Mouse (Mus musculus): ENCODE data around the gene Ugt1a7c. TPM values are rescaled to one million over a fixed set of nuclear protein-coding genes. Genes with fewer than 3 reads are reported as not detected.

Ugt1a7c gene
- total and polyA plus RNA-seq, 3 experiments, result 2.2 to 15.3 (median 11.1) TPM

- peaks cover 78% of the 10 kb centered on the region for H3K9me3 ChIP-seq (replicated peaks; ENCODE audit: low read length)
- no peak for DNase-seq (ENCODE audit: extremely low read depth)
- no peak overlapping the region for H3K4me2 ChIP-seq (ENCODE audit: insufficient read depth, low read depth, poor library complexity, severe bottlenecking)
- peaks cover 13% of the 10 kb centered on the region for H3K27me3 ChIP-seq (replicated peaks)
- H3K9ac ChIP-seq (ENCODE audit: insufficient read depth, low read depth), result no peak overlapping the region
- dilution Hi-C loops (cut with MboI; ENCODE audit: extremely low pct_ligation_motif_present, extremely low pct_unique_long_range_greater_than_20kb, low sequenced_read_pairs), result no loop called here
- in situ Hi-C loops (cut with MboI; ENCODE audit: low pct_ligation_motif_present, low pct_unique_long_range_greater_than_20kb, low sequenced_read_pairs), result no loop called here
- no peaks in the 10 kb centered on the region for H3K4me1 ChIP-seq (ENCODE audit: control insufficient read depth in 1 of 2, insufficient read depth in 2 of 2)
- H3K27ac ChIP-seq (ENCODE audit: insufficient read depth, low read depth), result no peak overlapping the region
- no peaks in the 10 kb centered on the region for H3K36me3 ChIP-seq (replicated peaks in 1 of 2; ENCODE audit: control insufficient read depth in 1 of 2, insufficient read depth in 1 of 2, low read length in 1 of 2)
- H3K79me2 ChIP-seq (replicated peaks; ENCODE audit: control insufficient read depth, extremely low read depth, insufficient read depth, poor library complexity, severe bottlenecking), result no peaks in the 10 kb centered on the region
- TF ChIP-seq ELF1 (IDR thresholded peaks at IDR 0.05; ENCODE audit: low read depth, low read length) (no peak), TCF12 (IDR thresholded peaks at IDR 0.05; ENCODE audit: low read depth, low read length) (no peak), ZKSCAN1 (IDR thresholded peaks at IDR 0.05; ENCODE audit: borderline replicate concordance, low read depth, low read length) (no peak), USF2 (conservative IDR thresholded peaks at IDR 0.05; ENCODE audit: low read depth, low read length) (no peak), ZNF384 (IDR thresholded peaks at IDR 0.05; ENCODE audit: low read depth, low read length) (no peak), JUN (IDR thresholded peaks at IDR 0.05; ENCODE audit: insufficient read depth, low read depth, low read length) (no peak), ZMIZ1 (IDR thresholded peaks at IDR 0.05; ENCODE audit: low read depth, low read length) (no peak), CHD1 (IDR thresholded peaks at IDR 0.05; ENCODE audit: low read depth, low read length) (no peak), PAX5 (IDR thresholded peaks at IDR 0.05; ENCODE audit: low read length) (no peak), CTCF (conservative IDR thresholded peaks at IDR 0.05 in 1 of 2, IDR thresholded peaks at IDR 0.05 in 1 of 2; ENCODE audit: low read depth in 2 of 2, low read length in 2 of 2) (no peak), MEF2A (IDR thresholded peaks at IDR 0.05; ENCODE audit: borderline replicate concordance, low read depth, low read length) (no peak), ETS1 (conservative IDR thresholded peaks at IDR 0.05; ENCODE audit: low read depth, low read length) (no peak), NRF1 (IDR thresholded peaks at IDR 0.05; ENCODE audit: low read depth, low read length) (no peak)
- no peak overlapping the region for H3K4me3 ChIP-seq (replicated peaks in 1 of 3; ENCODE audit: low read depth in 2 of 3, low read length in 2 of 3, poor library complexity in 1 of 3)
These were observed 158.2 kb downstream of the Ugt1a7c start for GRCm38 (mm10) chr1:88253106-88253505.

- dilution Hi-C loops (cut with MboI; ENCODE audit: extremely low pct_ligation_motif_present, extremely low pct_unique_long_range_greater_than_20kb, low sequenced_read_pairs), result no loop called here
- Histone ChIP-seq H3K4me3 (replicated peaks in 1 of 3; ENCODE audit: low read depth in 2 of 3, low read length in 2 of 3, poor library complexity in 1 of 3) (no peak overlapping the region), H3K79me2 (replicated peaks; ENCODE audit: control insufficient read depth, extremely low read depth, insufficient read depth, poor library complexity, severe bottlenecking) (no peaks in the 10 kb centered on the region), H3K4me1 (ENCODE audit: control insufficient read depth in 1 of 2, insufficient read depth in 2 of 2) (no peaks in the 10 kb centered on the region), H3K9ac (ENCODE audit: insufficient read depth, low read depth) (no peak overlapping the region), H3K36me3 (replicated peaks in 1 of 2; ENCODE audit: control insufficient read depth in 1 of 2, insufficient read depth in 1 of 2, low read length in 1 of 2) (no peaks in the 10 kb centered on the region), H3K27ac (ENCODE audit: insufficient read depth, low read depth) (no peak overlapping the region), H3K9me3 (replicated peaks; ENCODE audit: low read length) (peaks cover 78% of the 10 kb centered on the region), H3K27me3 (replicated peaks) (peaks cover 13% of the 10 kb centered on the region), H3K4me2 (ENCODE audit: insufficient read depth, low read depth, poor library complexity, severe bottlenecking) (no peak overlapping the region)
- no peak for DNase-seq (ENCODE audit: extremely low read depth)
- in situ Hi-C loops (cut with MboI; ENCODE audit: low pct_ligation_motif_present, low pct_unique_long_range_greater_than_20kb, low sequenced_read_pairs), result no loop called here
- TF ChIP-seq SMC3 (IDR thresholded peaks at IDR 0.05; ENCODE audit: low read depth, low read length), result no peak
- TF ChIP-seq GABPA (IDR thresholded peaks at IDR 0.05; ENCODE audit: insufficient replicate concordance, low read depth, low read length), result no peak
- TF ChIP-seq MAFK (IDR thresholded peaks at IDR 0.05; ENCODE audit: insufficient replicate concordance, low read length), result no peak
- TF ChIP-seq MEF2A (IDR thresholded peaks at IDR 0.05; ENCODE audit: borderline replicate concordance, low read depth, low read length), result no peak
- no peak for TF ChIP-seq ELF1 (IDR thresholded peaks at IDR 0.05; ENCODE audit: low read depth, low read length)
These were observed 158.7 kb downstream of the Ugt1a7c start for GRCm38 (mm10) chr1:88253540-88253939.

All from CH12.LX (cell line).